Comparison of ENCODE assay signal across 10 mouse cellular contexts in genomic region chr10:67943513-67943912, GRCm38 (mm10). TPM values are rescaled to one million over a fixed set of nuclear protein-coding genes. Genes with fewer than 3 reads are reported as not detected.
DNase-seq lines count a peak whose midpoint lies in the region.
"Had no signal": no experiment of that assay in that cellular context is flagged by ENCODE, and none has a peak within 500 bp of the region (broad histone marks: within the 10 kb centered on the region; RNA-seq: fewer than 3 reads in every experiment).

No protein-coding gene starts in this region.

- peak; percentile 10 for DNase-seq in thymus, postnatal 14 days
- DNase-seq in thymus, adult 18-20 months = no peak
- DNase-seq in ES-CJ7 (ENCODE audit: low read depth, low spot score) = peak; percentile 75
- DNase-seq in induced T-regulatory cell, adult 2 months (ENCODE audit: low read depth) = peak; percentile 28
- DNase-seq in urinary bladder, adult 18-20 months (ENCODE audit: low spot score in 2 of 2) = no peak
- DNase-seq in adrenal gland, postnatal 25 days = no peak
- no peak for DNase-seq in heart, adult 8-10 months (ENCODE audit: low spot score)
- DNase-seq: cerebellum, adult 9-10 months; gastrocnemius, postnatal 25 days; kidney, adult 9 months had no signal

RNA-seq across cellular contexts. Expression of gene Zfp365, which starts 31.1 kb away (rescaled TPM):
- 2.0 and 2.1 TPM in 2 replicates for total RNA-seq in adrenal gland, postnatal 25 days (2021)
- total RNA-seq in heart, adult 8-10 months (2022) = 1 to 10 TPM in 2 of 4 experiments, under 1 TPM in 2; 0.44 to 2.2 (median 0.92) TPM

RNA-seq across cellular contexts. Expression of gene Rtkn2, which starts 35.9 kb away (rescaled TPM):
- 0.61 and 1.1 TPM in 2 replicates for total RNA-seq in adrenal gland, postnatal 25 days (2021)
- total RNA-seq in heart, adult 8-10 months (2022) = under 1 TPM; 0.20 to 0.34 (median 0.28) TPM

Comparison
In these comparisons a context has a peak if more than half of its experiments do, and no peak if none do; other contexts are left out.
1. DNase-seq: peak in thymus, postnatal 14 days (single experiment), ES-CJ7 (single experiment) and induced T-regulatory cell, adult 2 months (single experiment); none in thymus, adult 18-20 months (0 of 2), urinary bladder, adult 18-20 months (0 of 2), adrenal gland, postnatal 25 days (single experiment) and heart, adult 8-10 months (single experiment).